Mouse (Mus musculus) stomach, embryonic 15.5 days (tissue): ENCODE data around the gene Calm5. TPM values are rescaled to one million over a fixed set of nuclear protein-coding genes. Genes with fewer than 3 reads are reported as not detected.
"Not testable (repeated sequence)": the region's sequence is repeated elsewhere in the genome, so short reads cannot be mapped to it uniquely, and the experiment has no call there.

Experiments
- ATAC-seq: fragments of 200-750 bp; cut with Nextera tagmentation; 2 replicates; pipeline ENCODE4 v1.8.0; 2017; ENCODE audit warnings: low read depth, moderate number of reproducible peaks, moderate TSS enrichment; ENCODE audit not compliant: insufficient read depth, low FRiP score
- H3K27ac ChIP-seq: fragments of 300-500 bp; sonication (generic); 2 replicates; pipeline ENCODE4 v1.5.1; 2015; ENCODE audit warnings: mild to moderate bottlenecking, inconsistent platforms
- H3K27me3 ChIP-seq: fragments of 300-500 bp; sonication (generic); replicated peaks from 2 replicates; pipeline ENCODE4 v1.6.1; 2015; ENCODE audit warnings: inconsistent platforms
- H3K36me3 ChIP-seq: fragments of 300-500 bp; sonication (generic); 2 replicates; pipeline ENCODE4 v1.6.1; 2015; ENCODE audit warnings: inconsistent platforms
- H3K4me1 ChIP-seq: fragments of 300-500 bp; sonication (generic); 2 replicates; pipeline ENCODE4 v1.6.1; 2015; ENCODE audit warnings: inconsistent platforms
- H3K4me2 ChIP-seq: fragments of 300-500 bp; sonication (generic); 2 replicates; pipeline ENCODE4 v1.6.1; 2015; ENCODE audit warnings: mild to moderate bottlenecking, inconsistent platforms
- H3K4me3 ChIP-seq: fragments of 300-500 bp; sonication (generic); replicated peaks from 2 replicates; pipeline ENCODE4 v1.5.1; 2015; ENCODE audit warnings: inconsistent platforms
- H3K9ac ChIP-seq: fragments of 300-500 bp; sonication (generic); 2 replicates; pipeline ENCODE4 v1.6.1; 2015; ENCODE audit warnings: inconsistent platforms
- H3K9me3 ChIP-seq: fragments of 300-500 bp; sonication (generic); 2 replicates; pipeline ENCODE4 v1.6.1; 2016; ENCODE audit warnings: inconsistent platforms
- WGBS: fragments of 180-500 bp; shearing (Covaris S2); methylation state at CpG from one replicate; pipeline ENCODE4 v1.1.7; 2015; 5-methylcytosine and 5-hydroxymethylcytosine counted together
- polyA plus RNA-seq: library from polyadenylated mRNA; unstranded; fragments of >200 nt; fragmentation: Nextera tagmentation; extraction: Ambion mirVana; gene quantifications from 2 replicates; pipeline ENCODE4 v1.2.1, GENCODE M21; 2015

Gene Calm5
- polyA plus RNA-seq, 1 experiment from 2014 or later: not detected

- no peak for ATAC-seq
- Histone ChIP-seq H3K9me3 (no peaks in the 10 kb centered on the region), H3K36me3 (no peaks in the 10 kb centered on the region), H3K27ac (no peak overlapping the region), H3K4me2 (no peak overlapping the region), H3K4me1 (no peaks in the 10 kb centered on the region), H3K9ac (no peak overlapping the region), H3K27me3 (no peaks in the 10 kb centered on the region), H3K4me3 (no peak overlapping the region)
- WGBS: 71% methylated on average over 8 of the region's 8 CpGs
Observed at GRCm38 (mm10) chr13:3895397-3895980, 41.5 kb downstream of the Calm5 start.

- no peak overlapping the region for H3K4me3 ChIP-seq
- H3K27ac ChIP-seq: no peak overlapping the region
- no peak overlapping the region for H3K9ac ChIP-seq
- ATAC-seq: no peak
- H3K9me3 ChIP-seq: no peaks in the 10 kb centered on the region
- WGBS: 84% methylated on average over 6 of the region's 6 CpGs
- H3K27me3 ChIP-seq: no peaks in the 10 kb centered on the region
- H3K36me3 ChIP-seq: no peaks in the 10 kb centered on the region
- no peak overlapping the region for H3K4me2 ChIP-seq
- H3K4me1 ChIP-seq: no peaks in the 10 kb centered on the region
Observed at GRCm38 (mm10) chr13:3896032-3896431, 42.1 kb downstream of the Calm5 start.

- Histone ChIP-seq H3K9me3 (no peaks in the 10 kb centered on the region), H3K27ac (no peak overlapping the region), H3K4me2 (no peak overlapping the region), H3K4me3 (no peak overlapping the region), H3K36me3 (no peaks in the 10 kb centered on the region), H3K27me3 (no peaks in the 10 kb centered on the region), H3K9ac (no peak overlapping the region), H3K4me1 (no peaks in the 10 kb centered on the region)
- ATAC-seq: no peak
- WGBS: 27% methylated on average over 5 of the region's 5 CpGs
Observed at GRCm38 (mm10) chr13:3896913-3897312, 42.9 kb downstream of the Calm5 start.

GRCm38 (mm10) chr13:3898202-3898601, 44.2 kb downstream of the Calm5 start:
- WGBS: 94% methylated on average over 5 of the region's 5 CpGs
- H3K27ac ChIP-seq, ATAC-seq, H3K27me3 ChIP-seq, H3K4me2 ChIP-seq, H3K36me3 ChIP-seq, H3K9ac ChIP-seq, H3K9me3 ChIP-seq, H3K4me1 ChIP-seq, H3K4me3 ChIP-seq: not testable (repeated sequence)

GRCm38 (mm10) chr13:3899301-3899700, 45.3 kb downstream of the Calm5 start:
- ATAC-seq: no peak
- Histone ChIP-seq H3K9ac (no peak overlapping the region), H3K9me3 (no peaks in the 10 kb centered on the region), H3K36me3 (0 out of 2 replicates have a peak, but pooled peaks cover 4% of the 10 kb centered on the region), H3K4me1 (no peaks in the 10 kb centered on the region), H3K27ac (no peak overlapping the region), H3K27me3 (no peaks in the 10 kb centered on the region), H3K4me2 (no peak overlapping the region), H3K4me3 (no peak overlapping the region)
- WGBS: 89% methylated on average over 9 of the region's 9 CpGs

Other genes with a start within 250 kb of the Calm5 start
- 11.4 and 12.3 TPM in 2 replicates for gene Fam208b, start 243.1 kb upstream of the Calm5 start, polyA plus RNA-seq
- gene Asb13, start 220.1 kb upstream of the Calm5 start, polyA plus RNA-seq: 10.8 and 14.1 TPM in 2 replicates
- gene Calml3, start 49.9 kb upstream of the Calm5 start, polyA plus RNA-seq: 3.8 and 10.9 TPM in 2 replicates
- gene Calm4, start 16.4 kb upstream of the Calm5 start, polyA plus RNA-seq: 0.39 TPM in 1 of 2 replicates, not detected in the other
- 90.8 and 104 TPM in 2 replicates for gene Net1, start 64.0 kb downstream of the Calm5 start, polyA plus RNA-seq
- 4.1 and 8.4 TPM in 2 replicates for gene Tubal3, start 64.1 kb downstream of the Calm5 start, polyA plus RNA-seq
- gene Ucn3, start 91.2 kb downstream of the Calm5 start, polyA plus RNA-seq: not detected in 2 replicates
- gene Akr1c14, start 194.8 kb downstream of the Calm5 start, polyA plus RNA-seq: 3.1 and 3.2 TPM in 2 replicates